Mouse (Mus musculus) liver, postnatal 0 days (tissue): ENCODE measurements around the gene Iqsec3. TPM values are rescaled to one million over a fixed set of nuclear protein-coding genes. Genes with fewer than 3 reads are reported as not detected.

Experiments used
- ATAC-seq: fragments of 200-750 bp; cut with Nextera tagmentation; 2 replicates; pipeline ENCODE4 v1.8.0; 2017; ENCODE audit warnings: mild to moderate bottlenecking, moderate library complexity
- DNase-seq: peaks from one replicate; pipeline ENCODE4 v3.0.0-alpha.2; 2016
- H3K27ac ChIP-seq: fragments of 300-500 bp; sonication (generic); 2 replicates; pipeline ENCODE4 v1.5.1; 2014; ENCODE audit warnings: antibody characterized with exemption, moderate library complexity, mild to moderate bottlenecking, low read depth
- H3K27me3 ChIP-seq: fragments of 300-500 bp; sonication (generic); 2 replicates; pipeline ENCODE4 v1.6.1; 2014; ENCODE audit warnings: low read length, control low read depth, mixed read lengths; ENCODE audit not compliant: insufficient read depth
- H3K36me3 ChIP-seq: fragments of 300-500 bp; sonication (generic); replicated peaks from 2 replicates; pipeline ENCODE4 v1.6.1; 2014; ENCODE audit warnings: mild to moderate bottlenecking, control low read depth, low read length, moderate library complexity, mixed read lengths; ENCODE audit not compliant: insufficient read depth
- H3K4me1 ChIP-seq: fragments of 300-500 bp; sonication (generic); 2 replicates; pipeline ENCODE4 v1.6.1; 2014; ENCODE audit warnings: antibody characterized with exemption, mild to moderate bottlenecking, control low read depth; ENCODE audit not compliant: insufficient read depth
- H3K4me2 ChIP-seq: fragments of 300-500 bp; sonication (generic); 2 replicates; pipeline ENCODE4 v1.6.1; 2014; ENCODE audit warnings: low read depth, mild to moderate bottlenecking, low read length, moderate library complexity, mixed read lengths
- H3K4me3 ChIP-seq: fragments of 300-500 bp; sonication (generic); 2 replicates; pipeline ENCODE4 v1.5.1; 2014; ENCODE audit warnings: low read depth, low read length
- H3K9ac ChIP-seq: fragments of 300-500 bp; sonication (generic); replicated peaks from 2 replicates; pipeline ENCODE4 v1.6.1; 2014; ENCODE audit warnings: mild to moderate bottlenecking, moderate library complexity
- H3K9me3 ChIP-seq: fragments of 300-500 bp; sonication (generic); 2 replicates; pipeline ENCODE4 v1.6.1; 2016; ENCODE audit warnings: mild to moderate bottlenecking, control low read depth, low read length, mixed read lengths
- CTCF ChIP-seq: sonication (generic); IDR thresholded peaks from 2 replicates; pipeline ENCODE4 v1.5.1; 2016; ENCODE audit warnings: antibody characterized with exemption, low read depth
- EP300 ChIP-seq: IDR thresholded peaks from 2 replicates; pipeline ENCODE4 v1.6.1; 2016; ENCODE audit warnings: antibody characterized with exemption, low read depth, mild to moderate bottlenecking
- WGBS: fragments of 180-500 bp; shearing (Covaris S2); extraction: QIAGEN DNeasy Blood & Tissue Kit; methylation state at CpG from one replicate; pipeline ENCODE4 v1.1.7; 2014; ENCODE audit not compliant: insufficient replicate concordance; 5-methylcytosine and 5-hydroxymethylcytosine counted together
- polyA plus RNA-seq: library from polyadenylated mRNA; unstranded; fragments of >200 nt; fragmentation: Nextera tagmentation; extraction: Ambion mirVana; gene quantifications from 2 replicates; pipeline ENCODE4 v1.2.1, GENCODE M21; 2015

Iqsec3 gene
- polyA plus RNA-seq, result not detected in 2 replicates

DNA sequence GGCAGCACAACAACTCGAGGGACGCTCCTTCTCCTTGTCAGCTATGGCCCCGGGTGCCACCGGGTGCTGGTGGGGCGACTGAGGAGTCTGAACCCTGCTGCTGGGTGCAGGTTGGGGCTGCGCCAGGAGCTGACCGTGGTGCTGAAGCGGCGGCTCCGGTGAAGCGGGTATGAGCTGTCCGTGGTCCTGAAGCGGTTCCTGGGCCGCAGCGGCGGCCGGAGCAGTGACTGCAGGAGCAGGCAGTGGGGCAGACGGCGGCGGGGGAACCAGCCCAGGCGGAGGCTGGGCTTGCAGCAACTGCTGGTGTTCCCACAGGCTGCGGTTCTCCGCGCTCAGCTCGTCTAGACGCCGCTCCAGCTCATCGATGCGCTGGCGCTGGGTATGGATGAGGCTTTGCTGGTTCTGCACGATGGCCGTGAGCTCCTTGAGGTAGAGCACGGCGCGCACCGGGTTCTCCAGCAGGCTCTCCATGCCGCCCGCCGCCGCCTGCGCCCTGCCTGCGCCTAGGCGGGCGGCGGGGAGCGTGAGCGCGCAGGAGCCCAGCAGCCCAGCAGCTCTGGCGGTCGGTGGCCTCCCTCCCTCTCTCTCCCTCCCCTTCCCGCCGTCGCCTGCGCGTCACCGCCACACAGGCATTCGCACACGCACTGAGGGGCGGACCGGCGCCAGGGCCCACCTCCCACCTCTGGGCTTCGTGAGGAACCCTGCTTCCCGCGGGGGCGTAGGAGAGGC lies at the start of gene Iqsec3:
TSS of gene Iqsec3 (minus strand) at position 586 of the 729 bp plus-strand sequence.
- no peak within 1 kb of the TSS for H3K9ac ChIP-seq
- DNase-seq, result peak; percentile 92
- peak; percentile 78 for ATAC-seq
- peaks cover 20% of the 10 kb centered on the region for H3K27me3 ChIP-seq
- WGBS, result 1% methylated on average over 60 of the region's 65 CpGs
- H3K4me2 ChIP-seq, result no peak within 1 kb of the TSS
- H3K4me1 ChIP-seq, result no peaks in the 10 kb centered on the region
- no peak within 1 kb of the TSS for H3K27ac ChIP-seq
- no peaks in the 10 kb centered on the region for H3K9me3 ChIP-seq
- H3K4me3 ChIP-seq, result no peak within 1 kb of the TSS
- H3K36me3 ChIP-seq, result no peaks in the 10 kb centered on the region
- no peak for TF ChIP-seq EP300
- no peak for TF ChIP-seq CTCF

DNA sequence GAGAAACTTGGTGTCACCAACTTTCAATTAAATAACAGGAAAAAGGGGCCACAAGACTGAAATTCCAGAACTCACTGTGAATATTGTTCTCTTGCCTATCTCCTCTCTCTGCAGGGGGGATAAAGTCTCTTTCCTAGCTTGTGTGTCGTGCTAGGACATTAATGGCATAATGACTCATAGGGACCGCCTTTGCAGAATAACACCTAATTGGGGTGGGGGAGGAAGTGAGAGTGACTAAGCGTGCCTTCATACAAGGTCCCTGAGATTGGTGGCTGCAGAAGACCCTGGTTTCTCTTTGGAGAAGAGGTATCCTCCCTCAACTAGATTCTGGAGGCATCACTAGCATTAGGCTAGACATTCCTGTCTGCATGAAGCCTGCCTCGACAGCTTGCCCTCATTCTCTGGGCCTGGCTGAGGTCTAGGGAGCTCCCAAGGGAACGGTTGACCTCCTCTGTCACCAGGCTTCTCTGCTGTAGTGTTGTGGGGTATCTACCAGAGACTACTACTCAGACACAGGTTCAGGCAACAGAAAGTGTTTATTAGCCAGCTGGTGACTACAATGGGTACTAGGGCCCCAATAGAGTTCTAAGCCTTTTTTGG lies 48.7 kb upstream of the Iqsec3 start:
- no peaks in the 10 kb centered on the region for H3K9me3 ChIP-seq
- H3K4me1 ChIP-seq, result no peaks in the 10 kb centered on the region
- TF ChIP-seq CTCF (no peak), EP300 (no peak)
- ATAC-seq (no peak), DNase-seq (no peak)
- no peak overlapping the region for H3K4me3 ChIP-seq
- H3K27me3 ChIP-seq, result no peaks in the 10 kb centered on the region
- H3K4me2 ChIP-seq, result no peak overlapping the region
- H3K36me3 ChIP-seq, result no peaks in the 10 kb centered on the region
- 63% methylated on average over 5 of the region's 5 CpGs for WGBS
- no peak overlapping the region for H3K9ac ChIP-seq
- no peak overlapping the region for H3K27ac ChIP-seq

DNA sequence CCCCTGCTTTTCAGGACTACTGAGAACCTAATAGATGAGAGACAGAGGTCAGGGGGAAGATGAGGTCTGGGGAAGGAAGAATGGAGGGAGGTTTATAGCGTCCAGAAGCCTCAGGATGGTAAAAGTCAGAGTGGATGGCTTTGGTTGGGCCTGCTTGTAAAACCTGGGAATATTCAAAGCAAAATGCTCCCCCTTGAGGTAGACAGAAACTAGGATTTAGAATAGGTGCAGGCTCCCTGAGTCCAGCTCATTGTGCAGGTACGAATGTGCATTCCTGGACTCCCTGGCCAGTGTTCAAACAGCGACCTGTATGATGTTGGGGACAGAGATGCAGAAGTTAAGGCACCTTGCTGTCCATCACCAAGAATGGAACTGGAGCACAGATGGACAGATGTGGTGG lies 47.6 kb upstream of the Iqsec3 start:
- TF ChIP-seq EP300, result no peak
- TF ChIP-seq CTCF, result no peak
- 50% methylated on average over 3 of the region's 3 CpGs for WGBS
- no peak overlapping the region for H3K4me2 ChIP-seq
- no peaks in the 10 kb centered on the region for H3K36me3 ChIP-seq
- DNase-seq (no peak), ATAC-seq (no peak)
- H3K27ac ChIP-seq, result no peak overlapping the region
- no peak overlapping the region for H3K4me3 ChIP-seq
- no peak overlapping the region for H3K9ac ChIP-seq
- H3K9me3 ChIP-seq, result no peaks in the 10 kb centered on the region
- H3K4me1 ChIP-seq, result no peaks in the 10 kb centered on the region
- no peaks in the 10 kb centered on the region for H3K27me3 ChIP-seq

DNA sequence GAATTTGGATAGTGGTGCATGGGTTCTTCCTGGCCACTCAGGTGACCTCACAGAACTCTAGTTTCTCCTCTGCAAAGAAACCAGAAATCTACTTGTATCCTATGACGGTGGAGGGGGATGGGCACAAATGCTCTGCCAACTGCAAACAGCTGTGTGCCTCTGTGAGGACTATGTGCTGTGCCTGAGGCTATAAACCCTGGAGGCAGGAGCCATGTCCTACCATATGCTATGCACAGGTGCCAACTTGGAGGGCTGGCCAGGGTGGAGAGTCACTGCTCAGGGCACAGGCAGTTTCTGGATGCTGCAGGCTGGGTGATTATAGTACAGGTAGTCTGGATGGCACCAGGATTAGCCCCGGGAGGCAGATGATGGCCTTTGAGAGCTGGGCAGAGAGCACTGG lies 46.4 kb upstream of the Iqsec3 start:
- Histone ChIP-seq H3K36me3 (no peaks in the 10 kb centered on the region), H3K4me1 (no peaks in the 10 kb centered on the region), H3K9ac (no peak overlapping the region), H3K9me3 (no peaks in the 10 kb centered on the region), H3K4me2 (no peak overlapping the region), H3K4me3 (no peak overlapping the region), H3K27ac (no peak overlapping the region), H3K27me3 (no peaks in the 10 kb centered on the region)
- DNase-seq (no peak), ATAC-seq (no peak)
- no peak for TF ChIP-seq CTCF
- TF ChIP-seq EP300, result no peak
- 59% methylated on average over 2 of the region's 2 CpGs for WGBS

DNA sequence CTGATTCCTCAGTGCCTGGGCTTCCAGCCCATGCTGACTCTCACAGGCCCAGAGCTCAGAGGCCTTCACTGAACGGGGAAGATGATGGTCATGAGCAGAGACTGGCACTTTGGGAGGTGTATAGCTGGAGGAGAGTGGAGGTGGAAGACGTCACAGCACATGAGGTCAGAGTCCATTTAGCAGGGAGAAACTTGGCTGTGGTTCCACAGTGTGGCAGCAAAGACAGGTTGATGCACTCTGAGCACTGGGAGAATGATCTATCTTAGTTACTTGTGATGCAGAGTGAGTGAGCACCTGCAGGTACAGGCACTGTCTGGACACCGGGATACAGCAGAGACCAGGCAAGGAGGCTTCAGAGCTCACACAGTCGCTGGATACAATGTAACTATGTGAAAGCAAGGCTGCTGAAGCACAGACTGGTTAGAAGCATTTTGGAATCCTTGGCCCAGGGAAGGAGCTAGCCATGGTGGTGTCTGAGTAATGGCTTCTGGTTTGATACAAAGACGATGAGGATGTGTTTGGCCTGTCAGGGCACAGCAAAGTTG lies 45.9 kb upstream of the Iqsec3 start:
- Histone ChIP-seq H3K9ac (no peak overlapping the region), H3K36me3 (no peaks in the 10 kb centered on the region), H3K4me2 (no peak overlapping the region), H3K27me3 (no peaks in the 10 kb centered on the region), H3K4me3 (no peak overlapping the region), H3K27ac (no peak overlapping the region), H3K4me1 (no peaks in the 10 kb centered on the region), H3K9me3 (no peaks in the 10 kb centered on the region)
- WGBS, result 60% methylated on average over 5 of the region's 5 CpGs
- TF ChIP-seq CTCF (no peak), EP300 (no peak)
- DNase-seq (no peak), ATAC-seq (no peak)

DNA sequence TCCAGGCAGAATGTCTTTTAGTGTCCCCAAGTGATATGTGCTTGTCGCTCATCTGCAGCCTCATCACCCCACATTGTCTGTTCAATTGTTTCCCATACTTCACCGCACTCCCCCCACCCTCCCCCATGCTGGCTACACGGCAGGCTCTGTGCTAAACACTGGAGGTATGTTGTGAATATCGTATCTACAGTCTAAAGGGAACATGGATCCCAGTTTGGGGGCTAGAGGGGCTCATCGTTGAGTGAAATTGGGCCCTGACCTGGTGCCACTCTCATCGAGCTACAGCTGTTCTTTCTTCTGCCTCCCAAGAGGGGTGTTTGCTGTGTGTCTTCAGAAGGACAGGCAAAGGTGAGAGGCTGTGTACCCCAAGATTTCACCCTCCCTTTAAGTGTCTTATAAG lies 44.2 kb upstream of the Iqsec3 start:
- 74% methylated on average over 6 of the region's 6 CpGs for WGBS
- no peak for ATAC-seq
- Histone ChIP-seq H3K4me2 (no peak overlapping the region), H3K27ac (no peak overlapping the region), H3K27me3 (no peaks in the 10 kb centered on the region), H3K9me3 (no peaks in the 10 kb centered on the region), H3K4me1 (no peaks in the 10 kb centered on the region), H3K9ac (no peak overlapping the region), H3K36me3 (no peaks in the 10 kb centered on the region), H3K4me3 (no peak overlapping the region)
- no peak for DNase-seq
- no peak for TF ChIP-seq EP300
- no peak for TF ChIP-seq CTCF
